Mouse (Mus musculus) left cerebral cortex, adult 9 months (tissue): ENCODE results near the gene Igfbp7.

Experiments used
- DNase-seq, 2 experiments: peaks; one replicate each; pipeline ENCODE4 v3.0.0; 2022; ENCODE audit warnings: low spot score in 2 of 2

Gene Igfbp7

DNA sequence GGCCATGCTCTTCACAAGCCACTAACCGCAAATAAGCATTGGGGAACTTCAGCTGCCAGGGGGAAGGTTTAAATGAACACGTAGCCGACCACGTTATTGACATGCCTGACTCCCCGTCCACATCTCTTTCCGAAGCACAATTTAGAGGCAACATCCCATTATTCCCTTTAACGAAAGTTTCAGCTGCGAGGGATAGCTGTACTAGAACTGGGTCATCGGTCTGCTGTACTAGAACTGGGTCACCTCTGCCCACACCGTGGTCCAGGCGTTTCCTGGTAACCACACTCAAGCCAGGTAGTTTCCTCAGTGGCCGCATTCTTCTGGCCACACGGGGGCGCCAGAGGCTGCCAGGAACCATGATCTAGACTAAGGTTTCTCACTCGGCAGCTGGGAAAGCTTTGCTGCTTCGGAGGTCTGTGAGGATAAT lies 53.5 kb downstream of the Igfbp7 start:
- DNase-seq = peak; percentile 37 to 91

- no peak for DNase-seq
Measured at GRCm38 (mm10) chr5:77351691-77352090, 56.1 kb downstream of the Igfbp7 start.

DNA sequence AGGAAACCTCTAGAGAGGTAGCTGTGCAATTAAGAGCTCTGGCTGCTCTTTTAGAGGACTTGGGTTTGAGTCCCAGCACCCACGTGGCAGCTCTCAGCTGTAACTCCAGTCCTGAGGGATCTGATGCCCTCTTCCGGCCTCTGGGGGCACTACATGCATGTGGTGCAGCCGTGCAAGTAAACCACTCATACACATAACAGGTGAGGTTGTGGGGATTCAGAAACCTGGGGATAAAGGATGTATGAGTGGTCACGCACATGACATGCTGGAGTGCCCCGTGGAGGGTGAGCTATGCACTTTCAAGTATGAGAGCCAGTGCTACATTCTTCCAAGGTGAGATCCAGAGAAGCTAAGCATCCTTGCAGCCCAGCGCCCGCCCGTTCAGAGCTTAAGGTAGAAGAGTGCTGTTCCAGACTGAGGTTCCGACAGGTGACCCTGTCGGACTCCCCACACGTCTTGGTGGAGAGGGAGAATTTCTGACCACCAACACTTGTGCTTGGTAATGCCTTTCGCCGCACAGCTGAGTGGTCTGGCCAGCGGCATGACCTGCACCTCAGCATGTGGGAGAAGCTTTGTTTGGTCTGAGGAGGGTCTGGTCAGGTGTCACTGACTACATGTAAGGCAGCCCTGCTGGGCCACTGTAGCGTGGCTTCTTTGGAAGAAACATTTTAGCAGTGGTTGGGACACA lies 57.7 kb downstream of the Igfbp7 start:
- DNase-seq = no peak

- DNase-seq = no peak
Measured at GRCm38 (mm10) chr5:77348901-77349300, 58.9 kb downstream of the Igfbp7 start.

DNA sequence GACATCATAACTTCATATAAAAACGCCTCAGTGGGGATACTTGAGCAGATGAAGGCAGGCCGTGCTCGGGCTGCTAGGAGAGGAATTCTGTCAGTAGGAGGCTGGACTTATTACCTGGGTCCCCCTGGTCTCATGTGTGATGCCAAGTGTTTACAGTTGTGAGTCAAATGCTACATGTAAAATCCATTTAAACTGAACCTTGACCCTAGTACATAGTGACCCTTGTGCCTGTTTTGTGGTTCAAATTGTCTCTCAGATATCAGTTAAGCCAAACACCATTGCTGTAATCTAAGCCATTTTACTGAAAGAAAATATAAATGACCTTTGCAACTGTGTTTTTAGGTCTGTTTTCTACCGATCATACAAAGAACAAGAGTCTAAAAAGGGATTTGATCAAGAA lies 67.8 kb downstream of the Igfbp7 start:
- DNase-seq = no peak

GRCm38 (mm10) chr5:77330154-77330553 lies 77.7 kb downstream of the Igfbp7 start:
- no peak for DNase-seq

- DNase-seq = no peak
Measured at GRCm38 (mm10) chr5:77324936-77325335, 82.9 kb downstream of the Igfbp7 start.

DNA sequence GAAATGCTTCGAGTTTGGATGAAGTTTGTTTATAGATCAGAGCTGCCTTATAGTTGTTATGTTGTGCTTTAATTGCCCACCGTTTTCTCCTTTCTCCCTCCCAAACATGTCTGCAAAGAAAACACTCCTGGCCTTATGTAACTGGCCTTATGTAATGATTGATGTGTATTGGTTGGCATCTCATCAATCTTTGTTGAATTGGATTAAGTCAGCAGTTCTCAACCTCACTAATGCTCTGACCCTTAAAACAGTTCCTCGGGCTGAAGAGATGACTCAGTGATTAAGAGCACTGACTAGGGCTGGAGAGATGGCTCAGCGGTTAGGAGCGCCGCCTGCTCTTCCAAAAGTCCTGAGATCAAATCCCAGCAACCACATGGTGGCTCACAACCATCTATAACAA lies 92.9 kb downstream of the Igfbp7 start:
- no peak for DNase-seq

GRCm38 (mm10) chr5:77314206-77314605 lies 93.6 kb downstream of the Igfbp7 start:
- no peak for DNase-seq

DNA sequence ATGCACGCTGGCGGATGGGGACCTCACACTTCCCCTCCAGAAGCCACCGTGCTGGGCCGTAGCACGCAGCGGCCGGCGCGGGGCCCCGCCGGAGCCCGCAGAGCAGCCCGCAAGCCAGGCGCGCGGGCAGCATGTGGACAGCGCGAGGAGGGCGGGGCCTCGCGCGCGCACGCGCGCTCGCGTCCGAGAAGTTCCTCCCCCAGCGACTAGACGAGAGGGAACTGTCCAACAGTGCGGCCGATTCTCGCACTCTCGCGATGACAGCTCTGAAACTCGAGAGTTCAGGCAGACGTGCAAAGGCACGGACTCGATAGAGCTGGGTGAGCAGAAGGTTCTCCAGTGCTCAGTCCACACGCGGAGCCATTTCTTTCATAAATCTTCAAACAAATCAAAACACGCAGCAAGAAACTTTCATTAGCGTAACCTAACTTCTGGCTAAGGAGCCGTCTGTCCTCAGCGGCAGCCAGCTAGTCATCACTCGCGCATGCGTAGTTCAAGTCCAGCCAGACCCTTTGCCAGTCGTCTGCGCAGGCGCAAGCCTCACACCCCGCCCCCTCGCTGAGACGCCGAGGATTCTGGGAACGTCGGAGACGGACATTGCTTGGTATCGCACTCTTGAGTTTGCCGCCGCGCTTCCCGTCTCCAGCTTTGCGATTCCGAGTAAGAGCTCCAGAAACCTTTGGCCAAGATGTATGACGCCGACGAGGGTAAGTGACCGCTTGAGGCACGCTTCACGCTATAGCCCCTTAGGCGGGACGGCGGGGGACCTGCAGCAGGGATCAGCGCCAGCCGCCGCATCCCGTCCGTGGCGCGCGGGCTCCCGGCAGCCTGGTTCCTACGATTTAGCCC lies 97.7 kb downstream of the Igfbp7 start, which contains the start of the genes Noa1 and Polr2b:
TSS of gene Noa1 (minus strand) at position 161 of the 849 bp plus-strand sequence.
TSS of gene Polr2b (plus strand) at position 224 of the 849 bp plus-strand sequence.
- peak; percentile 90 to 98 for DNase-seq

DNA sequence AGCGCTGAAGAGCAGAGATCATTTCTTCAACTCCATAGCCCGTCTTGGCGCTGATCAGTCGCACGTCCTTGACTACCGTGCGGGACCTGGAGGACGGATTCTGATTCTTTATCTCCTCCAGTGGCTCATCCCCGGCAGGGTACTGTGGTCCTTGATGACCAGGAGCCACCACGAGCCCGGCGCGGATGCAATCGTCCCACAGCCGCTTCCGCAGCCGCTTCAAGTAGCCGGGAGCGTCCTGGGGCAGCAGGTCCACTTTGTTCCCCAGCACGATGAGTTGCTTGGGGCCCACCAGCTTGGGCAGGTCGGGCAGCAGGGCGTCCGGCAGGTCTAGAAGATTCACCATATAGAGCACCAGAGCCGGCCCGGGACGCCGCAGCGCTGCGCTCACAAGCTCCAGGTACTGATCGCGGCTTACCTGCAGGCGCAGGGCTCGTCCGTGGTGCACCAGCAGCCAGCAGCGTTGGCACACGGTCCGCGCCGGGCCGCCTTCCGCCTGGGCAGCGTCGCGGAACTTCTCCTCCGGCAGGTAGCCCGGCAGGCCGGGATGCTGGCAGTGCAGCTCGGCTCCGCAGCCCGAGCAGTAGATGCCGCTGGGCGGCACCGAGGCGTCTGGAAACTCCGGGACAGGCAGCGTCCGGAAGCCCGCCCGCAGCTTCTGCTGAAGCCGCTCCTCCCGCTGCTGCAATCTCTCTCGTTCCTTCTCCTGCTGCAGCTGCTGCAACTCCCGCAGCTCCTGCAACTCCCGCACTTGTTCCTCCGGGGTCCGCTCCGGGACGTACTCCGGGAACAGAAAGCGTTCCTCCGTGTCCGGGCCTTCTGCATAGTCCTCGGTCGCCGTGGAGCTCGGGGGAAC lies 98.6 kb downstream of the Igfbp7 start:
- no peak for DNase-seq

GRCm38 (mm10) chr5:77307821-77308553 lies 99.9 kb downstream of the Igfbp7 start:
- DNase-seq = no peak

DNA sequence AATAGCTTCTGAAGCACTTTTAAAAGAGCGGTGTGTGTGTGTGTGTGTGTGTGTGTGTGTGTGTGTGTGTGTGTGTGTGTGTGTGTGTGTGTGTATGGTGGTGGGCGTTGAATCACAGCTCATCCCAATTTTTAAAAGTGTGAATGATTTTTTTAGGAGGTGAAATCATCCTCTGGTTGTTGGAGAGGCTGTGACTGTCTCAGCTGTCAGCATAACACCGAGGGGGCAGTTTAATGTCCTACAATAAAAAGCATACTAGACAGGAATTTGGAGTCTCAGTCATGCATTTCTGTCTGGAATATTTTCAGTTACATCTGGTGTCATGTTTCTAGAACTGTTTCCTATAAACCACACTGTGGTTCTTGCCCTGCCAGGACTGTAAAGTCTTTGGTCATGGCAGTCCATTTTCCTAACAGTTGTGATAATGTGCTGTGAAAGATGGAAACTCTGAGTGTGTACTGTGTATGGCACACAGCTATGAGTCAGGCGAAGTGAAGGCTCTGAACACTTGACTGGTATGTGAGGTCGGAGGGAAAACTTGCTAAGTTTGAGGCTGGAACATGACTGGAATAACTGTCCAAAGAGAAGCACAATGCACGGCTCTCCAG lies 106.4 kb downstream of the Igfbp7 start:
- no peak for DNase-seq

DNA sequence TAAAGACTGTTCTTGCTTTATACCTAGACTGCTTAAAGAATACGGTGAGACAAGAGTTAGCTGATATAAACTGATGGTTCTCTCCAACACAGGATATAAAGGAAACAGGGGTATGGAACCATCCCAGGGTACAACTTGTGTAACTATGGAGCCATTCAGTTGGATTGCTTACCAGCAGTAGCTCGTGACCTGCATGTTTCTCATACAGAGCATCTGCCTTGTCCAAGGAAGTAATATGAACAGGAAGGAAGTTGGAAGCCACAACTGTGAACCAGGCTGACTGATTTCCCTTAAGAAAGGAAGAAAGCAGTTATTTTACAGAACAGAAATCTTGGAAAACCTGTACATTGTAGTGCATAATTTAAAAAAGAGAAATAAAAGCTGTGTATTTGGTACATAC lies 108.4 kb downstream of the Igfbp7 start:
- DNase-seq = no peak
